Mouse (Mus musculus) embryonic facial prominence, embryonic 13.5 days (tissue): ENCODE measurements around the gene Hist2h2ac. TPM values are rescaled to one million over a fixed set of nuclear protein-coding genes. Genes with fewer than 3 reads are reported as not detected.
"Not testable (repeated sequence)": the region's sequence is repeated elsewhere in the genome, so short reads cannot be mapped to it uniquely, and the experiment has no call there.

ENCODE experiments used
- ATAC-seq: fragments of 200-750 bp; cut with Nextera tagmentation; 2 replicates; pipeline ENCODE4 v1.8.0; 2017; ENCODE audit warnings: low read depth; ENCODE audit not compliant: insufficient number of reproducible peaks, insufficient read depth, low FRiP score, low TSS enrichment
- H3K27ac ChIP-seq: fragments of 300-500 bp; sonication (generic); 2 replicates; pipeline ENCODE4 v1.5.1; 2015; ENCODE audit warnings: moderate library complexity, mild to moderate bottlenecking, inconsistent platforms
- H3K27me3 ChIP-seq: fragments of 300-500 bp; sonication (generic); 2 replicates; pipeline ENCODE4 v1.6.1; 2015; ENCODE audit warnings: mild to moderate bottlenecking, inconsistent platforms
- H3K36me3 ChIP-seq: fragments of 300-500 bp; sonication (generic); 2 replicates; pipeline ENCODE4 v1.6.1; 2015; ENCODE audit warnings: mild to moderate bottlenecking, inconsistent platforms
- H3K4me1 ChIP-seq: fragments of 300-500 bp; sonication (generic); 2 replicates; pipeline ENCODE4 v1.6.1; 2015; ENCODE audit warnings: inconsistent platforms
- H3K4me2 ChIP-seq: fragments of 300-500 bp; sonication (generic); 2 replicates; pipeline ENCODE4 v1.6.1; 2015; ENCODE audit warnings: moderate library complexity, mild to moderate bottlenecking, inconsistent platforms
- H3K4me3 ChIP-seq: fragments of 300-500 bp; sonication (generic); 2 replicates; pipeline ENCODE4 v1.5.1; 2015; ENCODE audit warnings: mild to moderate bottlenecking, inconsistent platforms
- H3K9ac ChIP-seq: fragments of 300-500 bp; sonication (generic); 2 replicates; pipeline ENCODE4 v1.6.1; 2015; ENCODE audit warnings: mild to moderate bottlenecking, inconsistent platforms
- H3K9me3 ChIP-seq: fragments of 300-500 bp; sonication (generic); 2 replicates; pipeline ENCODE4 v1.6.1; 2016; ENCODE audit warnings: inconsistent platforms
- WGBS: fragments of 180-500 bp; shearing (Covaris S2); methylation state at CpG from one replicate; pipeline ENCODE4 v1.1.7; 2015; ENCODE audit warnings: mixed read lengths; 5-methylcytosine and 5-hydroxymethylcytosine counted together
- polyA plus RNA-seq: library from polyadenylated mRNA; unstranded; fragments of >200 nt; fragmentation: Nextera tagmentation; extraction: Ambion mirVana; gene quantifications from 2 replicates; pipeline ENCODE4 v1.2.1, GENCODE M21; 2015

The Hist2h2ac gene
- polyA plus RNA-seq = 13.2 and 14.1 TPM in 2 replicates

- H3K4me1 ChIP-seq = peaks cover 39% of the 10 kb centered on the region
- no peaks in the 10 kb centered on the region for H3K9me3 ChIP-seq
- H3K27me3 ChIP-seq = no peaks in the 10 kb centered on the region
- H3K4me2 ChIP-seq = peak within 1 kb of the TSS; percentile 86
- peak; percentile 89 for ATAC-seq
- H3K4me3 ChIP-seq = peak within 1 kb of the TSS; percentile 62
- peak within 1 kb of the TSS; percentile 99 for H3K27ac ChIP-seq
- 2% methylated on average over 43 of the region's 43 CpGs for WGBS
- no peaks in the 10 kb centered on the region for H3K36me3 ChIP-seq
- H3K9ac ChIP-seq = peak within 1 kb of the TSS; percentile 91
Measured at GRCm38 (mm10) chr3:96220765-96221639, at the start of gene Hist2h2ac, which contains the start of gene Hist2h2be. Gene Hist2h2ac (minus strand): TSS chr3:96220880. Gene Hist2h2be (plus strand): TSS chr3:96221119.

- peak; percentile 95 for ATAC-seq
- under 1% methylated on average over 45 of the region's 45 CpGs for WGBS
- H3K36me3 ChIP-seq = no peaks in the 10 kb centered on the region
- peak within 1 kb of the TSS; percentile 57 for H3K4me3 ChIP-seq
- no peaks in the 10 kb centered on the region for H3K27me3 ChIP-seq
- H3K9ac ChIP-seq = peak within 1 kb of the TSS; percentile 83
- no peaks in the 10 kb centered on the region for H3K9me3 ChIP-seq
- H3K4me2 ChIP-seq = peak within 1 kb of the TSS; percentile 87
- peak within 1 kb of the TSS; percentile 97 for H3K27ac ChIP-seq
- H3K4me1 ChIP-seq = peaks cover 22% of the 10 kb centered on the region
Measured at GRCm38 (mm10) chr3:96269511-96270474, 49.1 kb upstream of the Hist2h2ac start, which contains the start of gene Hist2h2bb. Gene Hist2h2bb (plus strand): TSS chr3:96269752.

- WGBS = 0% methylated on average over 20 of the region's 44 CpGs
- peak; percentile 8; the same call in 1 of the 2 replicates for ATAC-seq
- Histone ChIP-seq H3K4me2 (peak overlapping the region; percentile 87), H3K27ac (peak overlapping the region; percentile 97), H3K4me1 (peaks cover 31% of the 10 kb centered on the region), H3K9ac (peak overlapping the region; percentile 83), H3K4me3 (peak overlapping the region; percentile 57)
- not testable (repeated sequence) for H3K36me3 ChIP-seq, H3K27me3 ChIP-seq, H3K9me3 ChIP-seq
Measured at GRCm38 (mm10) chr3:96268776-96269378, 48.2 kb upstream of the Hist2h2ac start.

- ATAC-seq = peak; percentile 62; the same call in 1 of the 2 replicates
- Histone ChIP-seq H3K36me3 (no peaks in the 10 kb centered on the region), H3K4me1 (peaks cover 32% of the 10 kb centered on the region), H3K4me3 (peak within 1 kb of the TSS; percentile 57), H3K9me3 (no peaks in the 10 kb centered on the region), H3K9ac (peak within 1 kb of the TSS; percentile 83), H3K27ac (peak within 1 kb of the TSS; percentile 97), H3K27me3 (no peaks in the 10 kb centered on the region), H3K4me2 (peak within 1 kb of the TSS; percentile 87)
- 21% methylated on average over 30 of the region's 30 CpGs for WGBS
Measured at GRCm38 (mm10) chr3:96268051-96268775, 47.5 kb upstream of the Hist2h2ac start, which contains the start of gene Hist2h3b. Gene Hist2h3b (plus strand): TSS chr3:96268654.

GRCm38 (mm10) chr3:96267541-96267940 lies 46.9 kb upstream of the Hist2h2ac start:
- 69% methylated on average over 4 of the region's 4 CpGs for WGBS
- no peaks in the 10 kb centered on the region for H3K36me3 ChIP-seq

GRCm38 (mm10) chr3:96266132-96266710 lies 45.5 kb upstream of the Hist2h2ac start:
- Histone ChIP-seq H3K36me3 (no peaks in the 10 kb centered on the region), H3K4me3 (no peak overlapping the region), H3K27ac (peak overlapping the region; percentile 11; the same call in 1 of the 2 replicates), H3K4me2 (no peak overlapping the region), H3K4me1 (peaks cover 42% of the 10 kb centered on the region), H3K9me3 (no peaks in the 10 kb centered on the region), H3K9ac (no peak overlapping the region), H3K27me3 (no peaks in the 10 kb centered on the region)
- WGBS = 86% methylated on average over 8 of the region's 8 CpGs
- no peak for ATAC-seq

More at GRCm38 (mm10) chr3:96267541-96267940, 46.9 kb upstream of the Hist2h2ac start:
- Histone ChIP-seq H3K4me2 (peak overlapping the region; percentile 87), H3K4me1 (peaks cover 33% of the 10 kb centered on the region), H3K27me3 (no peaks in the 10 kb centered on the region), H3K9ac (no peak overlapping the region), H3K4me3 (no peak overlapping the region), H3K9me3 (no peaks in the 10 kb centered on the region), H3K27ac (peak overlapping the region; percentile 97)
- no peak for ATAC-seq

GRCm38 (mm10) chr3:96264404-96264949 lies 43.8 kb upstream of the Hist2h2ac start:
- H3K9ac ChIP-seq = peak overlapping the region; percentile 83

GRCm38 (mm10) chr3:96263558-96264403 lies 43.1 kb upstream of the Hist2h2ac start:
- Histone ChIP-seq H3K4me1 (peaks cover 38% of the 10 kb centered on the region), H3K4me2 (peak overlapping the region; percentile 76), H3K4me3 (peak overlapping the region; percentile 62), H3K9ac (peak overlapping the region; percentile 83), H3K27me3 (no peaks in the 10 kb centered on the region), H3K9me3 (no peaks in the 10 kb centered on the region), H3K36me3 (no peaks in the 10 kb centered on the region), H3K27ac (peak overlapping the region; percentile 99)
- 6% methylated on average over 27 of the region's 27 CpGs for WGBS
- no peak for ATAC-seq

More at GRCm38 (mm10) chr3:96264404-96264949, 43.8 kb upstream of the Hist2h2ac start:
- H3K9me3 ChIP-seq = no peaks in the 10 kb centered on the region
- peak overlapping the region; percentile 76 for H3K4me2 ChIP-seq
- H3K27me3 ChIP-seq = no peaks in the 10 kb centered on the region
- peaks cover 38% of the 10 kb centered on the region for H3K4me1 ChIP-seq
- no peaks in the 10 kb centered on the region for H3K36me3 ChIP-seq
- peak overlapping the region; percentile 99 for H3K27ac ChIP-seq
- peak overlapping the region; percentile 62 for H3K4me3 ChIP-seq
- no peak for ATAC-seq
- WGBS = 74% methylated on average over 7 of the region's 7 CpGs

- H3K4me3 ChIP-seq = peak within 1 kb of the TSS; percentile 62
- H3K9me3 ChIP-seq = no peaks in the 10 kb centered on the region
- peak; percentile 83 for ATAC-seq
- peak within 1 kb of the TSS; percentile 99 for H3K27ac ChIP-seq
- no peaks in the 10 kb centered on the region for H3K27me3 ChIP-seq
- peak within 1 kb of the TSS; percentile 87 for H3K9ac ChIP-seq
- WGBS = under 1% methylated on average over 40 of the region's 40 CpGs
- peaks cover 36% of the 10 kb centered on the region for H3K4me1 ChIP-seq
- no peaks in the 10 kb centered on the region for H3K36me3 ChIP-seq
- peak within 1 kb of the TSS; percentile 76 for H3K4me2 ChIP-seq
Measured at GRCm38 (mm10) chr3:96262979-96263550, 42.4 kb upstream of the Hist2h2ac start, which contains the start of gene Hist2h4. Gene Hist2h4 (minus strand): TSS chr3:96263311.
